Mouse (Mus musculus) CH12.LX (cell line): Measurements from ENCODE around the gene Mest. TPM values are rescaled to one million over a fixed set of nuclear protein-coding genes. Genes with fewer than 3 reads are reported as not detected.

Source experiments
- DNase-seq: peaks from one replicate; pipeline ENCODE4 v3.0.0-alpha.2; 2013; ENCODE audit errors: extremely low read depth
- H3K27ac ChIP-seq: 2 replicates; pipeline ENCODE4 v1.5.1; 2012; ENCODE audit warnings: low read depth, mild to moderate bottlenecking, control low read depth, moderate library complexity; ENCODE audit not compliant: insufficient read depth
- H3K27me3 ChIP-seq: replicated peaks from 2 replicates; pipeline ENCODE3; 2012; ENCODE audit warnings: inconsistent platforms
- H3K36me3 ChIP-seq, 2 experiments: replicated peaks in 1 of 2; 2 replicates each; pipeline versions ENCODE3 to v1.6.1; 2012; ENCODE audit warnings: inconsistent platforms in 1 of 2, low read length in 1 of 2, mild to moderate bottlenecking in 1 of 2, mixed read lengths in 1 of 2, moderate library complexity in 1 of 2; ENCODE audit not compliant: control insufficient read depth in 1 of 2, insufficient read depth in 1 of 2
- H3K4me1 ChIP-seq, 2 experiments: 2 replicates each; pipeline ENCODE4 v1.6.1; 2012; ENCODE audit warnings: inconsistent platforms in 1 of 2, moderate library complexity in 1 of 2; ENCODE audit not compliant: insufficient read depth in 2 of 2, control insufficient read depth in 1 of 2
- H3K4me2 ChIP-seq: 2 replicates; pipeline ENCODE4 v1.6.1; 2012; ENCODE audit warnings: low read depth, mild to moderate bottlenecking, control low read depth; ENCODE audit not compliant: poor library complexity, insufficient read depth, severe bottlenecking
- H3K4me3 ChIP-seq, 3 experiments: fragments of 150-350 bp in 1 of 3; sonication (generic) in 1 of 3; replicated peaks in 1 of 3; 2 replicates each; pipeline versions ENCODE3 to v1.5.1; 2011 to 2012; ENCODE audit warnings: low read depth in 2 of 3, low read length in 2 of 3, mild to moderate bottlenecking in 2 of 3, moderate library complexity in 2 of 3, control low read depth in 1 of 3, improper control_type of control experiment in 1 of 3, inconsistent platforms in 1 of 3, mixed read lengths in 1 of 3; ENCODE audit not compliant: poor library complexity in 1 of 3
- H3K79me2 ChIP-seq: replicated peaks from 2 replicates; pipeline ENCODE4 v1.6.1; 2012; ENCODE audit warnings: mild to moderate bottlenecking, moderate library complexity; ENCODE audit not compliant: control insufficient read depth, poor library complexity, insufficient read depth, severe bottlenecking; ENCODE audit errors: extremely low read depth
- H3K9ac ChIP-seq: 2 replicates; pipeline ENCODE4 v1.6.1; 2012; ENCODE audit warnings: low read depth, mild to moderate bottlenecking, control low read depth, moderate library complexity; ENCODE audit not compliant: insufficient read depth
- H3K9me3 ChIP-seq: replicated peaks from 2 replicates; pipeline ENCODE3; 2012; ENCODE audit warnings: low read length, inconsistent platforms, mixed read lengths
- CHD1 ChIP-seq: IDR thresholded peaks from 2 replicates; pipeline ENCODE4 v1.6.1; 2012; ENCODE audit warnings: low read depth, low read length, improper control_type of control experiment, inconsistent platforms
- CTCF ChIP-seq, 2 experiments: IDR thresholded peaks in 1 of 2; conservative IDR thresholded peaks in 1 of 2; 2 replicates each; pipeline ENCODE4 v1.5.1; 2011 to 2012; ENCODE audit warnings: low read depth in 2 of 2, low read length in 2 of 2, improper control_type of control experiment in 1 of 2, inconsistent platforms in 1 of 2, mild to moderate bottlenecking in 1 of 2, moderate library complexity in 1 of 2
- EP300 ChIP-seq: IDR thresholded peaks from 2 replicates; pipeline ENCODE4 v1.6.1; 2011; ENCODE audit warnings: low read length, improper control_type of control experiment
- IRF4 ChIP-seq: IDR thresholded peaks from 2 replicates; pipeline ENCODE4 v1.6.1; 2014; ENCODE audit warnings: low read depth, mild to moderate bottlenecking, inconsistent platforms, low read length, improper control_type of control experiment
- JUND ChIP-seq: conservative IDR thresholded peaks from 2 replicates; pipeline ENCODE4 v1.6.1; 2011; ENCODE audit warnings: low read depth, low read length, improper control_type of control experiment
- MAZ ChIP-seq: IDR thresholded peaks from 2 replicates; pipeline ENCODE4 v1.6.1; 2012; ENCODE audit warnings: low read depth, mild to moderate bottlenecking, inconsistent platforms, low read length, improper control_type of control experiment, moderate library complexity
- MEF2A ChIP-seq: IDR thresholded peaks from 2 replicates; pipeline ENCODE4 v1.6.1; 2014; ENCODE audit warnings: low read depth, mild to moderate bottlenecking, inconsistent platforms, low read length, improper control_type of control experiment, borderline replicate concordance
- POLR2A ChIP-seq: IDR thresholded peaks from 2 replicates; pipeline ENCODE4 v1.6.1; 2011; ENCODE audit warnings: low read depth, mild to moderate bottlenecking, improper control_type of control experiment, low read length
- RAD21 ChIP-seq: IDR thresholded peaks from 2 replicates; pipeline ENCODE4 v1.6.1; 2011; ENCODE audit warnings: low read depth, mild to moderate bottlenecking, low read length, improper control_type of control experiment, moderate library complexity
- RCOR1 ChIP-seq: conservative IDR thresholded peaks from 2 replicates; pipeline ENCODE4 v1.6.1; 2012; ENCODE audit warnings: low read depth, mild to moderate bottlenecking, inconsistent platforms, low read length, improper control_type of control experiment
- UBTF ChIP-seq: IDR thresholded peaks from 2 replicates; pipeline ENCODE4 v1.6.1; 2012; ENCODE audit warnings: low read depth, mild to moderate bottlenecking, inconsistent platforms, low read length, improper control_type of control experiment, moderate library complexity
- USF2 ChIP-seq: conservative IDR thresholded peaks from 2 replicates; pipeline ENCODE4 v1.6.1; 2011; ENCODE audit warnings: low read depth, low read length, improper control_type of control experiment
- ZC3H11A ChIP-seq: IDR thresholded peaks from 2 replicates; pipeline ENCODE4 v1.6.1; 2012; ENCODE audit warnings: low read depth, mild to moderate bottlenecking, inconsistent platforms, low read length, improper control_type of control experiment
- ZKSCAN1 ChIP-seq: IDR thresholded peaks from 2 replicates; pipeline ENCODE4 v1.6.1; 2012; ENCODE audit warnings: low read depth, inconsistent platforms, low read length, improper control_type of control experiment, borderline replicate concordance
- ZNF384 ChIP-seq: IDR thresholded peaks from 2 replicates; pipeline ENCODE4 v1.6.1; 2012; ENCODE audit warnings: low read depth, low read length, improper control_type of control experiment, inconsistent platforms
- dilution Hi-C: fragments of 300-500 bp; cut with MboI; formaldehyde crosslinking; loops from 2 replicates; pipeline ENCODE4 v1.14.3; 2020; ENCODE audit warnings: low sequenced_read_pairs; ENCODE audit not compliant: extremely low pct_unique_long_range_greater_than_20kb, extremely low pct_ligation_motif_present
- in situ Hi-C: fragments of 300-500 bp; cut with MboI; formaldehyde crosslinking; loops from 3 replicates; pipeline ENCODE4 v1.14.3; 2019; ENCODE audit warnings: low sequenced_read_pairs, low pct_ligation_motif_present, low pct_unique_long_range_greater_than_20kb, mixed read lengths
- polyA plus RNA-seq: library from polyadenylated mRNA; unstranded; fragments of >175 nt; gene quantifications from 2 replicates; pipeline ENCODE4 v1.2.1, GENCODE M21; 2012; ENCODE audit warnings: low read depth; ENCODE audit not compliant: insufficient read length
- total RNA-seq, 2 experiments: library from RNA; depleted of rRNA; stranded (reverse); fragments of 300-350 nt in 1 of 2; fragments of >200 nt in 1 of 2; gene quantifications; 2 replicates each; pipeline ENCODE4 v1.2.3; 2012 to 2014

Gene Mest
- total and polyA plus RNA-seq, 3 experiments, result 0.13 TPM; not detected in 2

- no peak for DNase-seq
- no peak for TF ChIP-seq MEF2A
- TF ChIP-seq RAD21, result no peak
- no peak for TF ChIP-seq UBTF
- no peak for TF ChIP-seq MAZ
- Histone ChIP-seq H3K4me2 (peak overlapping the region; percentile 19; the same call in 1 of the 2 replicates), H3K4me1 (no peaks in the 10 kb centered on the region), H3K79me2 (no peaks in the 10 kb centered on the region), H3K27ac (no peak overlapping the region), H3K9me3 (peaks cover 2% of the 10 kb centered on the region), H3K27me3 (no peaks in the 10 kb centered on the region), H3K4me3 (no peak overlapping the region), H3K36me3 (no peaks in the 10 kb centered on the region), H3K9ac (no peak overlapping the region)
- in situ Hi-C loops, result no loop called here
- dilution Hi-C loops, result no loop called here
Measured at GRCm38 (mm10) chr6:30730301-30730971, 7.1 kb downstream of the Mest start.

GRCm38 (mm10) chr6:30732571-30733130 lies 9.3 kb downstream of the Mest start:
- Histone ChIP-seq H3K79me2 (no peaks in the 10 kb centered on the region), H3K36me3 (no peaks in the 10 kb centered on the region), H3K4me2 (no peak overlapping the region), H3K4me3 (no peak overlapping the region), H3K9ac (no peak overlapping the region), H3K27ac (no peak overlapping the region), H3K27me3 (no peaks in the 10 kb centered on the region), H3K9me3 (peaks cover 14% of the 10 kb centered on the region), H3K4me1 (no peaks in the 10 kb centered on the region)
- TF ChIP-seq MEF2A, result no peak
- TF ChIP-seq EP300, result no peak
- no peak for TF ChIP-seq CHD1
- no peak for TF ChIP-seq MAZ
- TF ChIP-seq IRF4, result no peak
- TF ChIP-seq CTCF (conservative IDR thresholded peaks at IDR 0.05 in 1 of 2, IDR thresholded peaks at IDR 0.05 in 1 of 2; ENCODE audit: low read depth in 2 of 2, low read length in 2 of 2), result no peak
- TF ChIP-seq ZKSCAN1, result no peak
- TF ChIP-seq ZNF384, result no peak
- TF ChIP-seq UBTF, result no peak
- no peak for TF ChIP-seq JUND
- no peak for TF ChIP-seq RCOR1
- no peak for TF ChIP-seq ZC3H11A
- no peak for TF ChIP-seq USF2
- TF ChIP-seq RAD21, result no peak
- TF ChIP-seq POLR2A, result no peak
- DNase-seq, result no peak
- in situ Hi-C loops (no loop called here), dilution Hi-C loops (no loop called here)
